Mouse (Mus musculus) retina, postnatal 1 day (tissue): Measurements from ENCODE around the gene Rrp12.
"Not testable (repeated sequence)": the region's sequence is repeated elsewhere in the genome, so short reads cannot be mapped to it uniquely, and the experiment has no call there.

Experiments
- DNase-seq: peaks from one replicate; pipeline ENCODE4 v3.0.0-alpha.2; 2012

The Rrp12 gene

GRCm38 (mm10) chr19:41895460-41896318 is at the start of gene Rrp12:
Rrp12 (minus strand) TSS chr19:41896173.
- peak; percentile 96 for DNase-seq

DNA sequence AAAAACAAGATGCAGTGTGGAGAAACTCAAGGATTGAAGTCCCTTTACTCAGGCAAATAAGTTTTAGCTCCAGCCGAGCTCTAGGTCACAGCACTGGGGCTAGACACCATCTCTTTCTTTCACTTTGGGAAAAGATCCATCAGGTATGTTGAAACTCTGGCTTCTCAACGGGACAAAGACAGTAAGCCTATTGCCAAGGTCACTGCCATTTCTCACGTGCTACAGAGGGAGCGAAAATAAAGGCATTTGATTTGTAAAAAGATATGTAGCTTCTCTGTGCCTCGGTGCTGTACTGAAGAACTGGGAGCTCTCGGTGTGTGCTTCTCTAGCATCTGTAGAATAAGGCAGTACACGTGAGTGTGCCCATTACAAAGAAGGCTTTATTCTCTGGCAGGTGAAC is 47.9 kb upstream of the Rrp12 start:
- no peak for DNase-seq

DNA sequence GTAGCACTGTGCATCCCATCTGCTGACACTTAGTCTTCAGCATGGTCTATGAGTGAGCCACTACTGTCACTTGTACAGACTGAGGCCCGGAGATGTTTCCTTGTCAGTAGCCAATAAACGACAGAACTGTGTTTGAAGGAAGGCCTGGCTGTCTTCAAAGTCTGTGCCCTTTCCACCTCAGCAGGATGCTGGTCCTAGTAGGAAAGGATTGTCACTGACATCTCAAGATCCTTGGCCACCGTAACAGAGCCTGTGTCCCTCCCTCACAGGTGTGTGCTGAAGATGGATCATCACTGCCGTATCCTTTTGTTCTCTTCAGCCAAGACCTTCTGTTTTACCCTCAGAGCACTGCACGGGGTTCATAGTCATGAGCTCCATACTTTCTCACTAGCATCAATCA is 42.6 kb upstream of the Rrp12 start:
- DNase-seq, result no peak

- DNase-seq, result no peak
Observed at GRCm38 (mm10) chr19:41935921-41936320, 39.9 kb upstream of the Rrp12 start.

DNA sequence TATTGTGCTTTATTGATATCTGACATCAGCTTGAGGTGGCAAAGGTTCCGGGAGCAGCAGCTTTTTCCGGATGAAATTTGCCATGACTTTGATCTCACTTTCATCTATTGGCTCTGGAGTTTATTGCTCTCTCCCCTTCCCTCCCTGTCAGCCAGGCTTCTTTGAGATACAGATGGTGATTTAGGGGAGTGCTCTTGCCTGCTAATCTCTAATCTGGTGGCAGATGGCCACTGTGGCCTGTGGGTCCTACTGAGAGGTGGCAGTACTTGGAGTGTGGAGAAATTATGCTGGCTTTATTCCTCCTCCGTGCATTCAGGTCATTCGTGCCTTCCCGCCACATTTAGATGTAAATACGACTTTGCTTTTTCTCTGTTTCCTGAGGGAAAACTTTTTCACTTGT is 38.2 kb upstream of the Rrp12 start:
- peak; percentile 78 for DNase-seq

- peak; percentile 99 for DNase-seq
Observed at GRCm38 (mm10) chr19:41933179-41934086, 37.5 kb upstream of the Rrp12 start, which contains the start of the genes Exosc1 and Zdhhc16. Exosc1 (minus strand) TSS chr19:41933423. Zdhhc16 (plus strand) TSS chr19:41933480.

DNA sequence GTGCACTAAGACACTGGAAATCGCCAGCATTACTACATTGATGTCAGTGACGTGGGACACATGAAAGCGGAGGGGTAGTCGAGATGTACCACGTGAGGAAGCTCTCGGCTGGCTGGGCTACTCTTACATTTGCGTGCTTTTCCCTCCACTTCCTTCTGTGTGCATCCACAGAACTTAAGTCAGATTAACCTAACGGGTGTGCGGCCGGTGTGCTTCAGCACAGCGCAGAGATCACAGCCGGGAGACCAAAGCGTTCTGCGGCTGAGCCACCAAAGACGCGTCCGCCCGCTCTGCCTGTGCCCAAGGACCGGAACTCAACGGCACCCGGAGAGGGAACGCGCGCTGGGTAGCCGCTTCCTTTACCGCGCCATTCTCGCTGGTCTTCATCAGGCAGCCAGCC is 36.7 kb upstream of the Rrp12 start:
- DNase-seq, result no peak

DNA sequence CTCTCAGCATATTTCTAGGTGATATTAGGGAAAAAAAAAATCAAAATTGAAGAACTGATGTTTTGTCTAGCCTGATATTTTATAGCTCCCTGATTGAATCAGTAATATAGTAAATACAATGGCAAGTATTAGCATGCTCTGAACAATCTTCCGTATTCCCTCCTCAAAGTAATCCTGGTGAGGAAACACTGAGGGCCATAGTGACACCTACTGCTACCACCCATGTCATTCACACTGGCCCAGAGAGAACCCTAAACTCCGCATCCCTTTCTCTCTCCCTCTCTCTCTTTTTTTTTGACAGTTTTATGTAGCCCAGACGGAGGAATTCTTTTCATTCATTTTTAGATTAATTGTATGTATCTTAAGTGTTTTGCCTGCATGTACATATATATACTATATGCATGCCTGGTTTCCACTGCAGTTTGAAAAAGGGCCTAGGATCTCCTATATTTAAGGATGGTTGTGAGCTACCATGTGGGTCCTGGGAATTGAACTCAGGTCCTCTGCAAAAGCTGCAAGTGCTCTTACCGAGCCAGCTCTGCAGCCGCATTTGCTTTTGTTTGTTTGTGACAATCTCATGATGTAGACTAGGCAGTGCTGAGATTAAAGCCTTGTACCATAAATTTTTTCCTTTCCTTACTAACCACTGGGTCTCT is 24.6 kb upstream of the Rrp12 start:
- DNase-seq, result no peak

- no peak for DNase-seq
Observed at GRCm38 (mm10) chr19:41919471-41919870, 23.5 kb upstream of the Rrp12 start.

- no peak for DNase-seq
Observed at GRCm38 (mm10) chr19:41916853-41917252, 20.9 kb upstream of the Rrp12 start.

- DNase-seq, result no peak
Observed at GRCm38 (mm10) chr19:41915294-41915693, 19.3 kb upstream of the Rrp12 start.

DNA sequence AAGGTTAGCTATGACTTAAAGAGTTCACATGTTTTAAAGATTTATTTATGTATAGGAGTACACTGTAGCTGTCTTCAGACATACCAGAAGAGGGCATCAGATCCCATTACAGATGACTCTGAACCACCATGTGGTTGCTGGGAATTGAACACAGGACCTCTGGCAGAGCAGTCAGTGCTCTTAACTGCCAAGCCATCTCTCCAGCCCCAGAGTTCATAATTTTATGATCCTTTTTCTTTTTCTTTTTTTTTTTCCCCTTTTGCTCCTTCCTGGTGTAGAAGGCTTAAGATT is 18.6 kb upstream of the Rrp12 start:
- DNase-seq, result not testable (repeated sequence)

- no peak for DNase-seq
Observed at GRCm38 (mm10) chr19:41913774-41914591, 18.0 kb upstream of the Rrp12 start.

DNA sequence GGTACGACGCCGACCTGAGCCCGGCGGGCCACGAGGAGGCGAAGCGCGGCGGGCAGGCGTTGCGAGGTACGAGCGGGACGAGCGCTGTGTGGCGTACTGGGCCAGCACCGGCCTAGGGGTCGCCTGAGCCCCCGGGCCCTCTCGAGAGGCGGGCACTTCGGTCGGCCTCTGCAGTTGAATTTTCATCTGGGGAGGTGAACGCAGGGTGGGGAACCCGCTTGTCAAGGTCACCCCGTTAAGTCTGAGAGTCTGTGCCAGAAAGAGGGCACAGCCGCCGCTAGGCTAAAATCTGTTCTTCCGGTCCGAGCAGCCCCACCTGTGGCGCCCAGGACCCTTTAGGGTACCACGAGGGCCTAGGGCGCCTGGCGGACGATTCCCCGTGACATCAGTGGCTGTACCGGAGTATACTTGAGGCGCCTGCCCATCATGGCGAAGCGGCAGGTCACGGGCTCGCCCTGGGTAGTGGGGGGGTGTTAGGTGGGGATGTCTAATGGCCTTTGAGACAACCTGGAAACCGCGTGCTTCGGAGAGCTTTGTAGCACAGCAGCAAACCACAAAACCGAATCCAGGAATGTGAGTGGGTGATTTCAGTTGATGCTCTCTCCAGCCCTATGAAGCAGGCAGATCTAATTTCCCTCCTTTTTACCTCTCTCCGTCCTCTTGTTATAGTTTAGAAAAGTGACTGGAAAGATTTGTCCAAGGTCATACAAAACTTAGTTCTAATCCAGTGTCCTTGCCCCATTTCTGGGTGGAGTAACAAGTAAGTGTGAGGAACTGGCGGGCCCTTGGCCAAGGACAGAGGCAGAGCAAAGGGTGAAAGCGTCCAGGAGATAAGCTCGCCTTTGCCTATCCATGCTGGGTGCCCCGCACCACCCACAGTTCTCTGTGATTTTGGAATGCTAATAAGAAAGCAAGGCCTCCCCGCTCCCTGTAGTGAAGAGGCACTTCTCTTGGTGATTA is 16.4 kb upstream of the Rrp12 start:
- peak; percentile 55 for DNase-seq

DNA sequence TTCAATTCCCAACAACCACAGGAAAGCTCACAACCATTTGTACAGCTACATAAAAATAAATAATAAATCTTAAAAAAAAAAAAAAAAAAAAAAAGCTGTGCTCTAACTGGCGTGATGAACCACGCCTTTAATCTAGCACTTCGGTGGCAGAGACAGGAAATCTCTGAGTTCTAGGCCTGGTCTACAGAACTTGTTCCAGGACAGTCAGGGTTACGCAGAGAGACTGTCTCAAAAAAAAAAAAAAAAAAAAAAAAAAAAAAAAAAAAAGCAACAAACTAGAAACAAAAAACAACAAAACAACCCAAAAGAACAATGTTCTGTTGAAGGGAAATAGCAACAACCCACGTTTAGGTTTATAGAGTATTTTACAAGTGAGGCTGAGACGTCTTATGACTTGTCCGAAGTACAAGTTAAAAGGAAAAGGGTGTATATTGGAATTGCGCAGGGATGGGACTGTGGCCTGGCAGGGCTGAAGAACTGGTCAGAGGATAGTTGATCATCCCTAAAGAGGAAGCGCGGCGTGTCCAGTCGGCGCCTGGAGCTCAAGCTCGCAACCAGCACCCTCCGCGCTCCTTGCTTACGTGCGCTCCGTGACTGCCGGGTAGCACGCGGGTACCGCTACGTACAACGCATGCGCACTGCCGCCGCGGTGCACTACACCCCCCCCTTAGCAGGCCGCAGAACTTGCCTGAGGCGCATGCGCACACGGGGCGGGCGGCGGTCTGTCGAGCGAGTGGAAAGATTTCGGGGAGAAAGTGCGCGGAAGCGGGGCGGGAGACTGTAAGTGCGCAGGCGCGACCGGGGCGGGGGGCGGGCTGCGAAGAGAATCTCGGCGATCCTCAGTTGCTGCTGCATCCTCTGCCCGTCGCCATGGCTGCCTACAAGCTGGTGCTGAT is 15.5 kb upstream of the Rrp12 start, which contains the start of gene Pgam1:
Gene Pgam1 (plus strand): TSS at position 746 of the 896 bp plus-strand sequence.
- DNase-seq, result peak; percentile 99

GRCm38 (mm10) chr19:41910396-41910795 is 14.4 kb upstream of the Rrp12 start:
- no peak for DNase-seq

DNA sequence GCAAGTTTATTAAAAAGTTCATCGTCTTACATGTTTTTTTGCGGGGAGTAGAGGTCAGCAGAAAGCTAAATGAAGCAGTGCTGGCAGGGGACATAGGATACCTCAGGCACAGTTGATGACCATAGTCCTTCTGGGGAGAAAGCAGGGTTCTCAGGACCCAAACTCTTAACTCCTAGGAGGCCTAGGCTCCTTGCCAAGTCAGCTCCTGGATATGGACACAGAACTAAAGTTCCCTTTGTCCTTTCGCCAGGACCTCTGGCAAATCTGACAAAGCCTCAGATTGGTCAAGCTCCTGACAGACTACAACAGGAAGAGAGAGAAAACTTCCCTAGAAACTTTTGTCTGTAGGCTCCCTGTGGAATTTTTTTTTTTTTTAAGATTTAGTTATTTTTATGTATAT is 12.8 kb upstream of the Rrp12 start:
- DNase-seq, result no peak

DNA sequence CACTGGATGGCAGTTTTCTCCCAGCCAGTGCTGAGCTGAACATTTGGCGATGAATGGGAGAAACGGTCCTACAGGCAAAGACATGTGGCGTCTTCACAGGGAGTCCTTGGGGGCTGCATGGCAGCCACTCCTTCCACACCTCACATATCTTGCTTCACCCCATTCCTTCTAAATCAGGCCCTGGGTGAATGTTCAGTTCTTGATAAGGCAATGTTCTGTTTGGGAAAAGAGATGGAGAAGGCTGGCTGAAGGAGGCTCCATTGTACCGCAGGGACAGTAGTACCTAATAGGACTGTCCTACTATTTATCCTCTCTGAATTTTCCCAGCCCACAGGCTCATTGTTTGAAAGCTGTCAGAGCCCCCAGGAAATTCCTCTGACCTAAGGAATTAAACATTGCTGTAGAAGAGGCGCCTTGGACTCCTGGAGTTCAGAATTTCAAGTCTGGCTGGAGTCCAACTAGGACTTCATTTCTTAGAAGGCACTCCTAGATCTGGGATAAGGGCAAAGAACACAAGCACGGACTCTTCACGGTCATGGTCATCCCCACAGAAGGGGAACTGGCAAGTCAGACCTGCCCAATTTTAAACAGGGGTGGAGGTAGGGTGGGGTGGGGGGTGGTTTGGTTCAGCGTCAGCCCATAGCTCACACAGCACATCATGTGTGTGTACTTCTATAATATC is 11.2 kb upstream of the Rrp12 start:
- DNase-seq, result no peak

DNA sequence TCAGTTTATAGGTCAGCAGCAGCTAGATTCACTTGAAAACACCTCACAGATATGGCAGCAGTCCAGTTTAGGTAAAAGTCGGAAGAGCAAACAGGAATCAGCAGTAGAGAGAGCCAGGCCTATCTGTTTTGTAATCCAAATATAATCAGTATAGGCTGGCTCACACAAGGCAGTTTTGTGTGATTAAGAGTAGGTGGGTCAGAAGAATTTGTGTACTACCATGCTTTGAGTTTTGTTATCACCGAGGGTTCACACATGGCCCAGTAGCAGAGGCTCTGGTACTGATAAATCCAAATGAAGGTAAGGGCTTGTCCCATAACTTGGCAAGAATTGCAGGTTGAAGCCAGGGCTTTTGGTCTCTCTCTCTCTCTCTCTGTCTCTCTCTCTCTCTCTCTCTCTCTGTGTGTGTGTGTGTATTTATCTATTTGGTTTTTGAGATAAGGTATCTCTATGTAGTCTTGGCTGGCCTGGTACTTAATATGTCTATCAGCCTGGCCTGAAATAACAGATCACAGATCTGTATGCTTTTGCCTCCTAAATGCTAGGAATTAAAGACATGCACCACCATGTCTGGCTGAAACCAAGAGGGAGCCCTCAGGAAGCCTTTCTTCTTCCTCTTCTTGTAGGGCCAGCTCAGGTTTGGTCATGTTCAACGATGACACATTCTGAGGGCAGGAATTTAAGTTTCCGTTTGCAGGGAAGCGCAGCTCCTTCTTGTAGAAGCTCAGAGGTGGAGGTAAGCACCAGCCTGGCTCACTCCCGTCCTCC is 10.5 kb upstream of the Rrp12 start:
- DNase-seq, result no peak
